Mouse (Mus musculus) c-Kit-positive CD71-positive TER-119-positive erythroid progenitor cells, embryonic 14.5 days (primary cell): ENCODE data around the gene Rrp36.

Experiments
- DNase-seq: peaks from one replicate; pipeline ENCODE4 v3.0.0-alpha.2; 2013; ENCODE audit warnings: low spot score

The Rrp36 gene

GRCm38 (mm10) chr17:46617799-46618198 is 56.4 kb downstream of the Rrp36 start:
- no peak for DNase-seq
